ENCODE assay signal across 8 mouse cellular contexts in the genomic region with DNA sequence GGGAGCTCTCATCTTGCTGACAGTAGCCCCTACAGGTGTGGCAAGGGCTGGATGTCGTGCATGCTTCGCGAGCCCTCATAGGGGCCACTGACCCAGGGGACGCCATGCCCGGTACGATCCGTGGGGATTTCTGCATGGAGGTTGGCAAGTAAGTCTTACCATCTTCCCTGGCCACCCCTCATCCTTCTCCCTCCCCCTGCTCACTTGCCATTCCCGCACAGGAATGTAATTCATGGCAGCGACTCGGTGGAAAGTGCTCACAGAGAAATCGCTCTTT. TPM values are rescaled to one million over a fixed set of nuclear protein-coding genes. Genes with fewer than 3 reads are reported as not detected.
DNase-seq lines count a peak whose midpoint lies in the region; ATAC-seq and TF ChIP-seq lines count a peak whose summit lies in the region.

No protein-coding gene starts in this region.

- no peaks in the 10 kb centered on the region for H3K27me3 ChIP-seq in heart, embryonic 12.5 days (replicated peaks)
- no peaks in the 10 kb centered on the region for H3K27me3 ChIP-seq in E14TG2a.4 (ENCODE audit: insufficient read depth, low read length)
- no peaks in the 10 kb centered on the region for H3K27me3 ChIP-seq in forebrain, embryonic 14.5 days (replicated peaks; ENCODE audit: control insufficient read depth, insufficient read depth, low read length)
- H3K27me3 ChIP-seq in liver, embryonic 15.5 days = no peaks in the 10 kb centered on the region

- H3K36me3 ChIP-seq in heart, embryonic 12.5 days = peaks cover 71% of the 10 kb centered on the region
- H3K36me3 ChIP-seq in E14TG2a.4 (ENCODE audit: insufficient read depth, low read length) = peaks cover 82% of the 10 kb centered on the region
- peaks cover 64% of the 10 kb centered on the region for H3K36me3 ChIP-seq in forebrain, embryonic 14.5 days (ENCODE audit: control insufficient read depth, insufficient read depth, low read length)
- H3K36me3 ChIP-seq in liver, embryonic 15.5 days (replicated peaks) = peaks cover 75% of the 10 kb centered on the region

- peak overlapping the region; percentile 96 for H3K4me2 ChIP-seq in heart, embryonic 12.5 days
- peak overlapping the region; percentile 98 for H3K4me2 ChIP-seq in forebrain, embryonic 14.5 days (ENCODE audit: low read length)
- peak overlapping the region; percentile 87 for H3K4me2 ChIP-seq in liver, embryonic 15.5 days

- H3K9ac ChIP-seq in heart, embryonic 12.5 days = peak overlapping the region; percentile 94
- H3K9ac ChIP-seq in forebrain, embryonic 14.5 days (ENCODE audit: low read length) = peak overlapping the region; percentile 90
- peak overlapping the region; percentile 92 for H3K9ac ChIP-seq in liver, embryonic 15.5 days

- DNase-seq in heart, postnatal 25 days (ENCODE audit: low spot score) = no peak
- DNase-seq in forebrain, embryonic 14.5 days (ENCODE audit: low spot score) = no peak
- DNase-seq in right cerebral cortex, adult 18-20 months = no peak
- no peak for DNase-seq in adrenal gland, postnatal 25 days
- DNase-seq in left cerebral cortex, adult 11 months (ENCODE audit: low spot score) = no peak

- H3K27ac ChIP-seq in heart, embryonic 12.5 days (ENCODE audit: poor library complexity, severe bottlenecking) = 0 out of 2 replicates have a peak overlapping the region, but pooled peaks have one; percentile 45
- H3K27ac ChIP-seq in forebrain, embryonic 14.5 days (ENCODE audit: low read depth, low read length) = no peak overlapping the region
- H3K27ac ChIP-seq in liver, embryonic 15.5 days (replicated peaks) = peak overlapping the region; percentile 89

- 43% methylated on average over 11 of the region's 11 CpGs for WGBS in heart, embryonic 12.5 days
- WGBS in forebrain, embryonic 14.5 days = 28% methylated on average over 11 of the region's 11 CpGs
- 47% methylated on average over 11 of the region's 11 CpGs for WGBS in liver, embryonic 15.5 days (ENCODE audit: insufficient replicate concordance)

- no peak for ATAC-seq in heart, embryonic 12.5 days (ENCODE audit: insufficient number of reproducible peaks, low FRiP score)
- ATAC-seq in forebrain, embryonic 14.5 days = no peak; the same call in 1 of the 2 replicates
- ATAC-seq in liver, embryonic 15.5 days (ENCODE audit: insufficient read depth) = no peak

- peak overlapping the region; percentile 69 for H3K4me3 ChIP-seq in heart, embryonic 12.5 days
- H3K4me3 ChIP-seq in E14TG2a.4 (replicated peaks; ENCODE audit: low read length) = peak overlapping the region; percentile 94
- H3K4me3 ChIP-seq in forebrain, embryonic 14.5 days (ENCODE audit: low read depth, low read length) = peak overlapping the region; percentile 81
- H3K4me3 ChIP-seq in liver, embryonic 15.5 days (replicated peaks) = peak overlapping the region; percentile 95

- TF ChIP-seq CTCF in E14TG2a.4 (conservative IDR thresholded peaks at IDR 0.05; ENCODE audit: low read length) = no peak

- H3K9me3 ChIP-seq in heart, embryonic 12.5 days (replicated peaks) = no peaks in the 10 kb centered on the region
- H3K9me3 ChIP-seq in E14TG2a.4 (ENCODE audit: low read length) = no peaks in the 10 kb centered on the region
- H3K9me3 ChIP-seq in forebrain, embryonic 14.5 days (replicated peaks; ENCODE audit: control insufficient read depth, low read length) = no peaks in the 10 kb centered on the region
- no peaks in the 10 kb centered on the region for H3K9me3 ChIP-seq in liver, embryonic 15.5 days (replicated peaks)

- H3K4me1 ChIP-seq in heart, embryonic 12.5 days (replicated peaks) = peaks cover 48% of the 10 kb centered on the region
- H3K4me1 ChIP-seq in E14TG2a.4 (replicated peaks; ENCODE audit: low read depth, low read length) = peaks cover 60% of the 10 kb centered on the region
- H3K4me1 ChIP-seq in forebrain, embryonic 14.5 days (ENCODE audit: control insufficient read depth, insufficient read depth, low read length) = peaks cover 21% of the 10 kb centered on the region
- peaks cover 68% of the 10 kb centered on the region for H3K4me1 ChIP-seq in liver, embryonic 15.5 days (replicated peaks)

- intact Hi-C loops in heart, postnatal 25 days (cut with DNase I) = loop anchor here (1.0 kb wide), 1 partner anchor 38 kb away; no protein-coding TSS in a partner anchor

RNA-seq across cellular contexts. Expression of a gene that starts 0.6 kb away (rescaled TPM):
- 34.5 and 36.5 TPM in 2 replicates for polyA plus RNA-seq in heart, embryonic 12.5 days (2016; fragmentation: Nextera tagmentation; extraction: Ambion mirVana)
- 10 to 100 TPM; 33.9 to 35.6 TPM for total RNA-seq in heart, postnatal 25 days (2021)
- 79.7 and 93.4 TPM in 2 replicates for polyA plus RNA-seq in forebrain, embryonic 14.5 days (2014; fragmentation: Nextera tagmentation; extraction: Ambion mirVana)
- polyA plus RNA-seq in liver, embryonic 15.5 days (2015; fragmentation: Nextera tagmentation; extraction: Ambion mirVana) = 53.4 and 60.1 TPM in 2 replicates
- total RNA-seq in adrenal gland, postnatal 25 days (2021) = 85.2 and 112 TPM in 2 replicates

RNA-seq across cellular contexts. Expression of a gene that starts 2.0 kb away (rescaled TPM):
- 91.1 and 94.9 TPM in 2 replicates for polyA plus RNA-seq in heart, embryonic 12.5 days (2016; fragmentation: Nextera tagmentation; extraction: Ambion mirVana)
- total RNA-seq in heart, postnatal 25 days (2021) = 100 to 1,000 TPM; 110 to 111 TPM
- polyA plus RNA-seq in forebrain, embryonic 14.5 days (2014; fragmentation: Nextera tagmentation; extraction: Ambion mirVana) = 73.5 and 78.4 TPM in 2 replicates
- polyA plus RNA-seq in liver, embryonic 15.5 days (2015; fragmentation: Nextera tagmentation; extraction: Ambion mirVana) = 52.3 and 52.8 TPM in 2 replicates
- total RNA-seq in adrenal gland, postnatal 25 days (2021) = 147 and 189 TPM in 2 replicates

RNA-seq across cellular contexts. Expression of a gene that starts 2.0 kb away (rescaled TPM):
- 25.4 and 27.2 TPM in 2 replicates for polyA plus RNA-seq in heart, embryonic 12.5 days (2016; fragmentation: Nextera tagmentation; extraction: Ambion mirVana)
- total RNA-seq in heart, postnatal 25 days (2021) = 10 to 100 TPM; 17.8 to 19.9 TPM
- 18.2 and 23.3 TPM in 2 replicates for polyA plus RNA-seq in forebrain, embryonic 14.5 days (2014; fragmentation: Nextera tagmentation; extraction: Ambion mirVana)
- polyA plus RNA-seq in liver, embryonic 15.5 days (2015; fragmentation: Nextera tagmentation; extraction: Ambion mirVana) = 11.5 and 13.0 TPM in 2 replicates
- total RNA-seq in adrenal gland, postnatal 25 days (2021) = 54.0 and 69.2 TPM in 2 replicates

RNA-seq across cellular contexts. Expression of a gene that starts 10.5 kb away (rescaled TPM):
- 25.7 and 28.3 TPM in 2 replicates for polyA plus RNA-seq in heart, embryonic 12.5 days (2016; fragmentation: Nextera tagmentation; extraction: Ambion mirVana)
- total RNA-seq in heart, postnatal 25 days (2021) = 10 to 100 TPM; 33.4 to 36.3 TPM
- 78.3 and 85.0 TPM in 2 replicates for polyA plus RNA-seq in forebrain, embryonic 14.5 days (2014; fragmentation: Nextera tagmentation; extraction: Ambion mirVana)
- polyA plus RNA-seq in liver, embryonic 15.5 days (2015; fragmentation: Nextera tagmentation; extraction: Ambion mirVana) = 45.2 and 48.4 TPM in 2 replicates
- total RNA-seq in adrenal gland, postnatal 25 days (2021) = 29.2 and 30.9 TPM in 2 replicates

RNA-seq across cellular contexts. Expression of a gene that starts 10.8 kb away (rescaled TPM):
- polyA plus RNA-seq in heart, embryonic 12.5 days (2016; fragmentation: Nextera tagmentation; extraction: Ambion mirVana) = 31.9 and 33.1 TPM in 2 replicates
- 10 to 100 TPM; 18.2 to 19.4 TPM for total RNA-seq in heart, postnatal 25 days (2021)
- 89.6 and 96.1 TPM in 2 replicates for polyA plus RNA-seq in forebrain, embryonic 14.5 days (2014; fragmentation: Nextera tagmentation; extraction: Ambion mirVana)
- polyA plus RNA-seq in liver, embryonic 15.5 days (2015; fragmentation: Nextera tagmentation; extraction: Ambion mirVana) = 68.1 and 73.5 TPM in 2 replicates
- total RNA-seq in adrenal gland, postnatal 25 days (2021) = 55.1 and 55.9 TPM in 2 replicates
